Mouse (Mus musculus) 416B (cell line): ENCODE measurements around the gene Gm20911.
"Not testable (repeated sequence)": the region's sequence is repeated elsewhere in the genome, so short reads cannot be mapped to it uniquely, and the experiment has no call there.

ENCODE experiments used
- DNase-seq: peaks from one replicate; pipeline ENCODE4 v3.0.0; 2011; ENCODE audit warnings: low read depth

Gm20911 gene

DNA sequence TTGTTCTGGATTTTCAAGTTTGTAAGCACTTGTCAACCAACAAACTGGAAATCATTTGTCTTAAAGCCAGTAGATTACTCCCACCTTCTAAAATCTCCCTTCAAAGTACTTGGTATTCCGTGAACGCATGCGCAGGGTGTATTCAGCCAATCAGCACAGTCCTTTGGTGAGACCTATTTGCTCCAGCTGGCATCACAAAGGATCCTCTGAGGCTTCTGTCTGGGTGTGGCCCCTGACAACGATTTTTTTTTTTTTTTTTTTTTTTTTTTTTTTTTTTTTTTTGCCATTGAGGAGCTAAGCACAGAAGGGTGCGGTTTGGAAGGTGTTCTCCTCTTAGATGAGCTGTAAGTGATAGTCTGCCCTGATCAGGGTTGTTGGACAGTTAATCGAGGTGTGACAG, at the start of gene Gm20911:
Gene Gm20911 (plus strand): TSS at position 301 of the 400 bp plus-strand sequence.
- DNase-seq: not testable (repeated sequence)
